Mouse (Mus musculus) stomach, postnatal 0 days (tissue): ENCODE measurements at regions not wholly inside any gene's neighbourhood (a gene's known extent, or its start where the extent isn't known, plus 50 kb on each side); places are given as distances from the start of the nearest gene placed in this dataset.

Experiments
- CTCF ChIP-seq: IDR thresholded peaks from 2 replicates; pipeline ENCODE4 v1.5.1; 2016; ENCODE audit warnings: antibody characterized with exemption, low read depth, mild to moderate bottlenecking, moderate library complexity
- EP300 ChIP-seq: optimal IDR thresholded peaks from 2 replicates; pipeline ENCODE3; 2016; ENCODE audit warnings: antibody characterized with exemption

DNA sequence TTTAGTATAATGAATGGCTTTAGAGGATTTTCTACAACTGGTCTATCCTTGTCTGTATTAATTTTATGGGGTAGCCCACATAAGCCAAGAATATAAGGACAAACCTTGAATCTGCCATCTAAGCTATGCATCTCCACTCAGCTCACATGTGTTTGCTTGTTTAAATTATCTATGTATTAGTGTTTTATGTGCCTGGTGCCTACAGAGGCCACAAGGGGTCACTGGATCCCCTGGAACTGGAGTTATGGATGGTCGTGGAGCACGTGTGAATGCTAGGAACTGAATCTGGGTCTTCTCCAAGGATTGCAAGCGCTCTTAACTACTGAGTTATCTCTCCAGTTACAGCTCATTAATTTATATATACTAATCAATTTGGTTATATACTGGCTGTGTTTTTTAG, 51.1 kb upstream of the Rapgef5 start:
- peak; percentile 37 for TF ChIP-seq CTCF
- no peak for TF ChIP-seq EP300
